Mouse (Mus musculus): Measurements from ENCODE around the gene Olfr483.

Olfr483 gene

GRCm38 (mm10) chr7:108100549-108100948 lies at the start of gene Olfr483:
Olfr483 (plus strand) TSS chr7:108100849.
- DNase-seq: no peak

- DNase-seq: no peak
These were observed 33.4 kb upstream of the Olfr483 start, which contains the start of gene Olfr480 for GRCm38 (mm10) chr7:108067246-108067645. Olfr480 (minus strand) TSS chr7:108067346.

GRCm38 (mm10) chr7:108079555-108079954 lies 21.1 kb upstream of the Olfr483 start, which contains the start of gene Olfr481:
Olfr481 (plus strand) TSS chr7:108079855.
- no peak for DNase-seq

- DNase-seq: no peak
These were observed 3.2 kb upstream of the Olfr483 start, which contains the start of gene Olfr482 for GRCm38 (mm10) chr7:108097486-108097885. Olfr482 (minus strand) TSS chr7:108097586.

- DNase-seq: no peak
These were observed 20.0 kb downstream of the Olfr483 start for GRCm38 (mm10) chr7:108120681-108121080.

GRCm38 (mm10) chr7:108121416-108121815 lies 20.8 kb downstream of the Olfr483 start:
- no peak for DNase-seq

- no peak for DNase-seq
These were observed 26.7 kb downstream of the Olfr483 start, which contains the start of gene Olfr484 for GRCm38 (mm10) chr7:108127349-108127748. Olfr484 (minus strand) TSS chr7:108127449.
